Mouse (Mus musculus) MEL (cell line): ENCODE data around the gene Cfd.

Source experiments
- CTCF ChIP-seq, 3 experiments: IDR thresholded peaks in 2 of 3; conservative IDR thresholded peaks in 1 of 3; 2 replicates each; pipeline ENCODE4 v1.5.1; 2011 to 2012; ENCODE audit warnings: low read length in 3 of 3, low read depth in 2 of 3, mild to moderate bottlenecking in 2 of 3, improper control_type of control experiment in 1 of 3, inconsistent platforms in 1 of 3, mixed read lengths in 1 of 3, moderate library complexity in 1 of 3; ENCODE audit not compliant: control insufficient read depth in 1 of 3, insufficient read depth in 1 of 3, poor library complexity in 1 of 3, severe bottlenecking in 1 of 3
- MYB ChIP-seq: IDR thresholded peaks from 2 replicates; pipeline ENCODE4 v1.6.1; 2011; ENCODE audit warnings: mild to moderate bottlenecking, low read depth, low read length, improper control_type of control experiment
- POLR2A ChIP-seq, 2 experiments: IDR thresholded peaks; 2 replicates each; pipeline ENCODE4 v1.6.1; 2011 to 2012; ENCODE audit warnings: low read length in 2 of 2, mild to moderate bottlenecking in 2 of 2, control low read depth in 1 of 2, improper control_type of control experiment in 1 of 2, low read depth in 1 of 2, moderate library complexity in 1 of 2; ENCODE audit not compliant: control insufficient read depth in 1 of 2, insufficient read depth in 1 of 2, poor library complexity in 1 of 2

DNA sequence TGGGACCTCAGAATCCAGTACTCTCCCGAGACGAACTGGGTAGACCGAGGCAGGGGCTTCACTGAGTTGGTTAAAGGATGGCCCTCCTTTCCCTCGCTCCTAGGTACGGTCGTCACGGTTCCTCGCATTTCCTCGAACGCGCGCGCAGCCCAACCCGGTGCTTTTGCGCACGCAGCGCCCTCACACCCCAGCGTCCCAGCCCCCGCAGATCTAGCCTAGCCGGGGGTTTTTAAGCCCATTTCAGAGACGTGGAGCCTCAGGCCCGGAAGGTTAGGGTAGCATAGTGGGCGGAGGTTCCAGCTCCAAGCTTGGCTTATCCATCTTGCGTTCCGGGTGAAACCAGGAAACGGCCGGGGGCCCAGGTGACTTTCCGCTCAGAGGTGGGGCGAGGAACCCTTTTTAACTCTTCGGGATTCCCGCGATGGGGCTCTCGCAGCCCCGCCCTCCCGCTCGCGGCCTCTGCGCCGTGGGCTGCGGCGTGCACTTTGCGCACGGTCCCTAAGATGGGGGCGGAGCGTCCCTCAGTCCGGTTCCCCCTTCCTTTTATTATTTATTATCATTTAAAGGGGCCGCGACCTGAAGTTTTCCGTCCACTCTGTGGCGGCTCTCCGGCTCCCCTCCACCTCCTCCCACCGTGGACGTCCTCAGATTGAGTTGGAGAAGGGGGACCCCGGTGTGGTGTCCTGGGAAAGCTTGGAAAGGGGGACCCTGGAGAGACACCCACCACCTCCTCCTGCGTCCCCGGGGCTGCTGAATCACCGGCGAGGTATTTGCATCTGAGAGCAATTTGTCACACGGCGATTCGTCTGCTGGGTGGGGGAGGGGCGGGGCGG lies 36.1 kb downstream of the Cfd start, which contains the start of gene Arid3a:
- TF ChIP-seq POLR2A (IDR thresholded peaks at IDR 0.05; ENCODE audit: control insufficient read depth in 1 of 2, insufficient read depth in 1 of 2, low read depth in 1 of 2, low read length in 2 of 2, poor library complexity in 1 of 2) = peak; percentile 44 to 66; a peak in 2 of 4 replicates
- TF ChIP-seq CTCF (IDR thresholded peaks at IDR 0.05 in 2 of 3, conservative IDR thresholded peaks at IDR 0.05 in 1 of 3; ENCODE audit: control insufficient read depth in 1 of 3, insufficient read depth in 1 of 3, low read depth in 2 of 3, low read length in 3 of 3, poor library complexity in 1 of 3, severe bottlenecking in 1 of 3) = no peak
- no peak for TF ChIP-seq MYB
